Mouse (Mus musculus): ENCODE measurements around the gene Ccdc151. TPM values are rescaled to one million over a fixed set of nuclear protein-coding genes. Genes with fewer than 3 reads are reported as not detected.

Gene Ccdc151
- polyA plus RNA-seq, 1 experiment from 2014 or later: 7.5 TPM

DNA sequence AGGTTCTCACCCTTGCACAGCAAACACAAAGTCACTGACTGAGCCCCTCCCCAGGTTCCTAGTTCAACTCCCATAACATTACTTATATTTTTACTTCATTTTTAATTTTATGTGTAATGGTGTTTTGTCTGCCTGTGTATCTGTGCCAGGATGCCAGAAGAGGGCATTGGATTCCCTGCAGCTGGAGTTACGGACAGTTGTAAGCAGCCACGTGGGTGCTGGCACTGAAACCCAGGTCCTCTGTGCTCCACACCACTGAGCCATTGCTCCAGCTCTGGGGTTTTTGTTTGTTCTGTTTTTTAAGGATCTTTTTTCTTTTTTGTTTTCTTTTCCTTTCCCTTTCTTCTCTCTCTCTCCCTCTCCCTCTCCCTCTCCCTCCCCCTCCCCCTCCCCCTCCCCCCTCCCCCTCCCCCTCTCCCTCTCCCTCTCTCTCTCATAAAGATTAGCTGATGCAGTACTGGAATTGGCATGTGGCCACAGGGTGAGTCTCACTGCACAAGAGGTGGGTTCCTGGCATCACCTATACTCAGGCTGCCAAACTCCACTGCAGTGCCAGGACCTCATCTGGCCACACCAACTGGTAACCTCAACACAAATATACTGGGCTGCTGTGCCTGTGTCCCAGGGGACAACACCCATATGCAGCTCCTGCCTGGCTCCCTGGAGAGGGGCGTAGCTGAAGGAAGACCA is 6.1 kb downstream of the Ccdc151 start:
- in situ Hi-C loops (cut with MboI; ENCODE audit: low pct_unique_long_range_greater_than_20kb): no loop called here
- no peaks in the 10 kb centered on the region for H3K27me3 ChIP-seq
- ATAC-seq (no peak), DNase-seq (ENCODE audit: low read depth, low spot score) (no peak)
- ChIA-PET CTCF (no interaction called here), POLR2A (no interaction called here)
- no peak for TF ChIP-seq CTCF (IDR thresholded peaks at IDR 0.05)

DNA sequence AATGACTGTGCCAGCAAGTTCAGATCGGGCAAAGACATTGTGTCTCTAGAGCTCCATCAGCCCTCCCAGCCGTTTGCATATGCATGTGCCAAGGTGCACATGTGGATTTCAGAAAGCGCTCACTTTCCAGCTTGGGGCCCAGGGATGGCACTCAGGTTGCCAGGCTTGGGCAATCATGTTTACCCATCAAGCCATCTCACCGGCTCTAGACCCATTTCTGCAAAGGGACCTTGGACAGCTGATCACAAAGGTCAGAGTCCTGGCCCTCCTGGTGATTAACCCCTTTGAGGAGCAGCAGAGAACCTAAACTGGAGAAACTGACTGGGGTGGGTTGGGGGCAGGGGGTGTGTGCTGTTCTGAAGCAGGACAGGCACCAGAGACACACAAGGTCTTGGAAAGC is 10.2 kb downstream of the Ccdc151 start:
- CTCF ChIA-PET: interaction anchor here (1.4 kb wide), 1 partner anchor 14 kb away, joined by 3 read pairs; no protein-coding TSS in a partner anchor
- no peak for TF ChIP-seq CTCF (IDR thresholded peaks at IDR 0.05)
- H3K27me3 ChIP-seq: no peaks in the 10 kb centered on the region
- in situ Hi-C loops (cut with MboI; ENCODE audit: low pct_unique_long_range_greater_than_20kb): no loop called here
- no peak for ATAC-seq
- DNase-seq (ENCODE audit: low read depth, low spot score): no peak
- POLR2A ChIA-PET: interaction anchor here (0.5 kb wide), 1 partner anchor 81 kb away, joined by 3 read pairs; no protein-coding TSS in a partner anchor

DNA sequence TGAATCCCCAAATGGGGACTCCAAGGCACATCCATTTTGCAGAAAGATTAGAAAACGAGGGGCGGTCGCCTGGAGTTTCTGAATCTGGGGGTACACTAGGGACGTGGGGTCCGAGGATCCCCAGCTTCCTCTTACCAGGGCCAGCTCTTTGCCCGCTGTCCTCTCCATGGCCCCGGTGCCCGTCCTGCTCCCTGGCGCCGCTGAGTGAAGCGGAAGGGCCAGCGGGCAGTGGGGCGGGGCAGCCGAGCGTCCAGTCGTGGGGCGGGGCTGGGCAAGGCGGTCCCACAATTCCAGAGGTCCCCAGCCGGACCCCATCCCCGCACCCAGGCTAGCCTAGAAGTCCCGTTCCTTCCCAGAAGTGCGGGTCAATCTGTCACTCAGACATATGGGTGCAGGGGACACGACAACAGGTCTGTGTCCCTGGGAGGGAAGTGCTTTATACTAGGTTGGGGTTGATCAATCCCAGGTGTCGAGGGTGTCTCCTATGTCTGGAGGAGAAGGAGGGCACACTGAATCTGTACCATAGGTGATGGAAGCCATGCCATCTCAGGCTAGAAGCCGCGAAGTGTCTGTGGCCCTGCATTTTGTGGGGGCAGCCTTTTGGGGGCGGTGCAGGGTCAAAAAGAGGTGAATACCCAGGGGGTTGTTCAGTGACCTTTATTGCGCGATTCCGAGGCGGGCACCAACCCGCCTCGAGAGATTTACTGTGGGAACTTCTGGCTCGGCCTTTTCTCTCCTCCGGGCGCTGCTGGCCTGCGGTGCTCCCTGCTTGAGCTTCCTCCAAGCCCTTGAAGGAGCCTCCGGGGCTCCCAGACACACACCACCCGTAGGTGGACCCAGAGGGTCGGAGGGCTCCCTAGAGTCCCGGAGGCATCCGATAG is 13.0 kb downstream of the Ccdc151 start, which contains the start of gene Rgl3:
Gene Rgl3, minus strand, starts transcription at position 217 of the 881 bp plus-strand sequence.
- ChIA-PET POLR2A (interaction anchor here (1.3 kb wide), 1 partner anchor 13 kb away, joined by 3 read pairs; the partner anchor contains the start of genes Ccdc151 and Prkcsh), CTCF (interaction anchor here (1.2 to 1.4 kb wide), 2 partner anchors 11 to 26 kb away, joined by 4 to 5 read pairs; no protein-coding TSS in a partner anchor)
- ATAC-seq (peak; percentile 82), DNase-seq (ENCODE audit: low read depth, low spot score) (no peak)
- no peak for TF ChIP-seq CTCF (IDR thresholded peaks at IDR 0.05)
- in situ Hi-C loops (cut with MboI; ENCODE audit: low pct_unique_long_range_greater_than_20kb): no loop called here
- H3K27me3 ChIP-seq: no peaks in the 10 kb centered on the region

DNA sequence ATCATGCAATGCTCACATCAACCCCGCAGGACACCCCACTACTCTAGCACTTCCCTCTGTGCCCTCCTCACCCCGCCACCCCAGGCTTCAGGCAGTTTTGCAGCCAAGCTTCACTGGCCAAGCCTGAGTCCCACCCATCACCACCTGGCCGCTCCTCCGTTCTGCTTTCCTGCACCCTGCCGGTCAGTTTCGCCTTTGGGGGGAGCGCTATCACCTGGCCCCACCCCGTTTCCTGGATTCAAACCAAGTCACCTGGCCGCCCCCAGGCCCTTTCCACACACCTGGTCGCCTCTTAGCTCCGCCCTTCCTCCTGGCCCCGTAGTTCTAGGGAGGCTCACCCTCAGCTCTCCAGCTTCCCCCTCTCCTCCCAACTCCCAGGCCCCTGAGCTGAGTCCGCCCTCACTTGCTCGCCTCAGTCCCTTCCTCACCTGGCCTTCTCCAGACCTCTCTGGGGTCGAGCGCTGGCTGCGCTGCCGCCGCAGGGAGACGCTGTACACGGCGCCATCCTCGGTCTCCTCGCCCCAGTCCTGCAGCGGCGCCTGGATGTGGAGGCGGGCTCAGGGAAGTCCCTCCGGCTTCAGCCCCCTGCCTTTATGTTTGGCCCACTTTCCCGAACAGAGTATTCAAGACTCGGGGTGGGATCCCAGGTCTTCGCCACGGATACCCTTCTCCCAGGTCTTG is 13.9 kb downstream of the Ccdc151 start:
- ChIA-PET POLR2A (interaction anchor here (1.3 kb wide), 1 partner anchor 14 kb away, joined by 3 read pairs; the partner anchor contains the start of genes Ccdc151 and Prkcsh), CTCF (interaction anchor here (1.2 to 1.4 kb wide), 2 partner anchors 10 to 25 kb away, joined by 4 to 5 read pairs; no protein-coding TSS in a partner anchor)
- ATAC-seq: peak; percentile 44
- in situ Hi-C loops (cut with MboI; ENCODE audit: low pct_unique_long_range_greater_than_20kb): no loop called here
- H3K27me3 ChIP-seq: no peaks in the 10 kb centered on the region
- DNase-seq (ENCODE audit: low read depth, low spot score): no peak
- no peak for TF ChIP-seq CTCF (IDR thresholded peaks at IDR 0.05)

DNA sequence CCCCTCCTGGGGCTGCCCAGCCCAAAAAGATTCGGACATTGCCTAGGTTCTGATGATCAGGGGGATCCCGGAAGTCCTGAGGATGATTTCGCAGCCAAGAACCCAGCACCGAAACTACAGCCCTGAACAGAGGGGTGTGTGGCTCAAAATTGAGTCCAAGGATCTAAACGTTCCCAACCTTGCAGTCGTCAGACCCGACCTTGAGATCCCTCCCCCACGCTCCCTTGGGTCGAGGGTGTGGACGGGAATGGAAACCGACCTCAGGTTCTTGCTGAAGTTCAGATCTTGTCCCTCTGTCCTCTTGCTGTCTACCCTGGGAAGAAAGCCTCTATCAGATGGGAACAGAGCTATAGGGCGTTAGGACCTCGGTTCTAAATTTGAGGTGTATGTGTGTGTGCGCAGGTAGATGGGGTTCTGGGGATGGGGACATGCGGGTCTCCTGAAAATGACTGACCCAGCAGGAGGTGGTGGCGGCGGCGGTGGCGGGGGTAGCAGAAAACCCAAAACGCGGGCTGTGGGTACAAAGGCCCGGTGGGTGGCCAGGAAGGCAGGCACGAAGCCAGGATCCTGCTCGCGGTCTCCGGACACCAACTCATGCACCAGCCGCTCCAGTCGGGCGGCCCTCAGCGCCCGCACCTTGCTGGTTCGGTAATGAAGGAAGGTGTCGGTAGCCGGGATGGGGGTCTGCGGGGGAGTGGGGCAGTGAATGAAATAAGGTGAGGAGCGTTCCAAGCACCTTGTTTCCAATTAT is 14.7 kb downstream of the Ccdc151 start:
- in situ Hi-C loops (cut with MboI; ENCODE audit: low pct_unique_long_range_greater_than_20kb): no loop called here
- no peaks in the 10 kb centered on the region for H3K27me3 ChIP-seq
- TF ChIP-seq CTCF (IDR thresholded peaks at IDR 0.05): no peak
- DNase-seq (ENCODE audit: low read depth, low spot score) (no peak), ATAC-seq (no peak)
- ChIA-PET CTCF (interaction anchor here (1.2 to 1.4 kb wide), 2 partner anchors 9 to 24 kb away, joined by 4 to 5 read pairs; no protein-coding TSS in a partner anchor), POLR2A (no interaction called here)

DNA sequence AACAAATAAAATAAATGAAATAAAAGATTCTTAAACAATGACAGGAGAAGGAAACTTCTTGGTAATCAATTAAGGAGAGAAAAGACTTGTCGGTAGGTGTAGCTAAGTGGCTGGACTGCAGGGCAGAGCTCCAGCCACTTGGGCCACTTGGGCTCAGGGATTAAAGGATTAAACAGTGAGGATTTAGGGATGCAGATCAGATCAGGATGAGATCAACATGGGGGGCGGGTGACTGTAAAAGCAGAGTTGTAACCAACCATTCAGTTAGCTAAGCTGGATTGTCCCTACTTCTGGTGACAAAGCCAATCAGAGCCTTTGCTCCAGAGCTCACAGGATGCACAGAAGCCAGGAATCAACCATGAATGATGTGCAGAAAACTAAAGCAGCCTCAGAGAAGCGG is 18.5 kb downstream of the Ccdc151 start:
- DNase-seq (ENCODE audit: low read depth, low spot score): no peak
- TF ChIP-seq CTCF (IDR thresholded peaks at IDR 0.05): no peak
- POLR2A ChIA-PET: no interaction called here
- no peak for ATAC-seq
- CTCF ChIA-PET: no interaction called here
- in situ Hi-C loops (cut with MboI; ENCODE audit: low pct_unique_long_range_greater_than_20kb): no loop called here
- H3K27me3 ChIP-seq: no peaks in the 10 kb centered on the region

DNA sequence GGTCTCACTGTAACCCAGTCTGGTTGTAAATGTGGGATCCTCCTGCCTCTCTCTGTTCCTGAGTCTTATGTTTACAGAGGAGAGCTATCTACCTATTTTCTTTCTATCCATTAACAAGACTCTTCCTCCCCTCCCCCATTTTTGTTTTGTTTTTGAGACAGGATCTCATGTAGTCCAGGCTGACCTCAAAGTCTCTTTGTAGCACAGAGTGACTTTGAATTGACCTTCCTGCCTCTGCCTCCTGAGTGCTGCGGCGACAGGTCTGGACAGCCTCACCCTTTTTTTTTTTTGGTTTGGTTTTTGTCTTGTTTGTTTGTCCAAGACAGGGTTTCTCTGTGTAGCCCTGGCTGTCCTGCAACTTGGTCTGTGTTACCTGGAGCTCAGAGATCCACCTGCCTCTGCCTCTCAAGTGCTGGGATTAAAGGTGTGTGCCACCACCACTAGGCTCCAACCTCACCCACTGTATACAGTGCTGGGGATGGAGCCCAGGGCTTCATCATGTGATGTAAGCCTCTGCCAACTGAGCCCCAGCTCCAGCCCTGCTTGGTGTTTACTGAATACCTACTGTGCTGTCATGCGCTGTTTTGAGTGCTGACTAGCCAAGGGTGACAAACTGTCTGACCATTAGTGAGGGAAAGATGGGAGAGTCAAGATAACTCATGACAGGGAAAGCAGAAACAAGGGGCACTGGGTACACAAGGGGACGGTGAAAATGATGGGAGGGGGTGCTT is 23.9 kb downstream of the Ccdc151 start:
- DNase-seq (ENCODE audit: low read depth, low spot score) (no peak), ATAC-seq (no peak)
- in situ Hi-C loops (cut with MboI; ENCODE audit: low pct_unique_long_range_greater_than_20kb): no loop called here
- TF ChIP-seq CTCF (IDR thresholded peaks at IDR 0.05): no peak
- no peaks in the 10 kb centered on the region for H3K27me3 ChIP-seq
- ChIA-PET POLR2A (interaction anchor here (1.1 kb wide), 1 partner anchor 10 kb away, joined by 3 read pairs; no protein-coding TSS in a partner anchor), CTCF (interaction anchor here (0.9 to 1.7 kb wide), 3 partner anchors 10 to 14 kb away, joined by 3 to 4 read pairs (median 3); partner anchors contain the start of gene Rgl3)

DNA sequence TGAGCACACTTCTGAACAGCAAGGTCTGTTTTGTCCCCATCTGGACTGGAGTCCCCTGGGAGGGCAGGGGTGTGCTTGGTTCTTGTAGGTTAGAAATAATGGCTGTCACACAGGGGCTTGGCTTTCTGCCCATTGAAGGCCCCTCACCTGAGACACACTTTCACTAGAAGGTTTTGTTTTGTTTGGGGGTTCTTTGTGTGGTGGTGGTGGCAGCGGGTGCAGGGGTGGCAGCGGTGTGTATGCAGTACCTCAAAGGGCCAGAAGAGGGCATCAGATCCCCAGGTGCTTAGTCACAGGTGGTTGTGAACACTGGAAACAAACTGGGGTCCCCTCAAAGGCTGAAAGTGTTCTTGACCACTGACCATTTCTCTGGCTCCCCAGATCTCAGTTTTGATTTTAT is 24.5 kb downstream of the Ccdc151 start:
- no peak for DNase-seq (ENCODE audit: low read depth, low spot score)
- ATAC-seq: no peak
- in situ Hi-C loops (cut with MboI; ENCODE audit: low pct_unique_long_range_greater_than_20kb): no loop called here
- H3K27me3 ChIP-seq: no peaks in the 10 kb centered on the region
- ChIA-PET CTCF (interaction anchor here (1.1 to 1.7 kb wide), 2 partner anchors 11 to 14 kb away, joined by 3 to 4 read pairs; partner anchors contain the start of gene Rgl3), POLR2A (no interaction called here)
- no peak for TF ChIP-seq CTCF (IDR thresholded peaks at IDR 0.05)

DNA sequence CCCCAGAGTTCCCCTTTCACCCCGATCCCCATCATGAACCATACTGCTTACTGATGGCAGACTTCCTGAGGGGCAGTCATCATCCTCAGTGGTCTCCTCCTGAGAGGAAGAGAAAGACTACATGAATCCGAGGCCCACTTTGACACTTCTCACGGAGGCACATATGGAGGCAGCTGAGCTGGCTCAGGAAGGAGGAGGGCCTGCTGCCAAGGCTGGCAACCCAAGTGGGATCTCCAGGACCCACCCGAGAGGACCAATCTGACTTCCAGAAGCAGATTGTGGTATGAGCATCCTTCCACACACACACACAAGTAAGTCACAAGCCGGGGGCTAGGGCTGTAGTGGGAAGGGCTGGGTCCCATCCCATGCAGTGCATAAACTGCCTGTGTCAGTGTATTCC is 25.1 kb downstream of the Ccdc151 start:
- CTCF ChIA-PET: no interaction called here
- DNase-seq (ENCODE audit: low read depth, low spot score) (no peak), ATAC-seq (no peak)
- H3K27me3 ChIP-seq: no peaks in the 10 kb centered on the region
- in situ Hi-C loops (cut with MboI; ENCODE audit: low pct_unique_long_range_greater_than_20kb): no loop called here
- POLR2A ChIA-PET: no interaction called here
- no peak for TF ChIP-seq CTCF (IDR thresholded peaks at IDR 0.05)
